Mouse (Mus musculus) megakaryocyte, embryonic 14.5 days (primary cell): ENCODE measurements around the gene Usp30.

ENCODE experiments used
- FLI1 ChIP-seq: IDR thresholded peaks from 2 replicates; pipeline ENCODE4 v1.6.1; 2012; ENCODE audit warnings: low read length, inconsistent platforms, mixed read lengths
- GATA1 ChIP-seq: IDR thresholded peaks from 3 replicates; pipeline ENCODE4 v1.6.1; 2012; ENCODE audit warnings: mixed read lengths, low read length, inconsistent platforms, borderline replicate concordance

DNA sequence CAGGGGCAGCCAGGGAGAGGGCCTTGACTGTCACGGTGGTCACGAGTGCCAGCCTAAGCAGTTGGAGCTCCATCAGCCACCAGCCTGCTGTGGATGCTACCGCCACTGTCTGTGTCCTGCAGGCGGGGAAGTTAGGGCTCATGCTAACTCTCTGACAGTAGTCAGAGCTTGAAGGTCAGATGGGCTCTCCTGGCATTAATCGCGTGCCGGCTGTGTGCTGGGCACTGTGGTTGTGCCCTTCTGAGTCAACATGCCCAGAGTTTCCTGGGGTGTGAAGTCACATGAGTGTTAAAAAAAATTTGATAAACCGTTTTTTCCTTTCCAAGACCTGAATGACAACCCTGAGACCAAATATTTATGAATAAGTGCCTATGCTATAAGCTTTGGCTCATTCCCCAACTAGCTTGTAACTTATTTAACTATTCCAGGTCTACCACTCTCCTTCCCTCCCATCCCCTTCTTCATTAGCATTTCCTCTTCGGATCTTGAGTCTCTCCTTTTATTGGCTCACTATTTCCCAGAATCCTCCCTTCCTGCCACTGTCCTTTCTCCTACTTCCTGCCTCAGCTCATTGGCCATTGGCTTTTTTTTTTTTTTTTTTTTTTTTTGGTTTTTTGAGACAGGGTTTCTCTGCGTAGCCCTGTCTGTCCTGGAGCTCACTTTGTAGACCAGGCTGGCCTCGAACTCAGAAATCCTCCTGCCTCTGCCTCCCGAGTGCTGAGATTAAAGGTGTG lies 87.3 kb downstream of the Usp30 start:
- TF ChIP-seq GATA1 (no peak), FLI1 (no peak)
